Mouse (Mus musculus) cerebellum, adult 9-11 months (tissue): ENCODE results near the gene Mrgprg.
A peak's percentile ranks its signal among the peaks of the same experiment; 100 is the strongest.

Source experiments
- DNase-seq: peaks from one replicate; pipeline ENCODE4 v3.0.0; 2022

Mrgprg gene

GRCm38 (mm10) chr7:143766893-143767292 lies at the start of gene Mrgprg:
Mrgprg (minus strand) TSS chr7:143766993.
- DNase-seq: no peak

DNA sequence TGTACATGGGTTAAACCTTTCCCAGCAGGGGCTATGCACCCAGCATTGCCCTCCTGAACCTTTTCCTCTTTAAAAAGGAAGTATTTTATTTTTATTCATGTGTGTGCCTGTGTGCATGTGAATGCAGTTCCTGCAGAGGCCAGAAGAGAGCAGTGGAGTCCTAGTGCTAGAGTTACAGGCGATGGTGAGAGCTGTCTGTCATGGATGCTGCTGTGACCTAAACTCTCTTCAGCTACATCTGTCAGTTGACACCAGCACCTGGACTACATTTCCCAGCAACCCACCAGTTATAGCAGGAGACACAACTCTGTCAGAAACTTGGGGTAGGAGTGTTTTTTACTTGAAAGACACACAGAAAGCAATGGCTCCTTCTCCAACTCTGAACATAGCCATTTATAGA lies 42.1 kb upstream of the Mrgprg start:
- no peak for DNase-seq

DNA sequence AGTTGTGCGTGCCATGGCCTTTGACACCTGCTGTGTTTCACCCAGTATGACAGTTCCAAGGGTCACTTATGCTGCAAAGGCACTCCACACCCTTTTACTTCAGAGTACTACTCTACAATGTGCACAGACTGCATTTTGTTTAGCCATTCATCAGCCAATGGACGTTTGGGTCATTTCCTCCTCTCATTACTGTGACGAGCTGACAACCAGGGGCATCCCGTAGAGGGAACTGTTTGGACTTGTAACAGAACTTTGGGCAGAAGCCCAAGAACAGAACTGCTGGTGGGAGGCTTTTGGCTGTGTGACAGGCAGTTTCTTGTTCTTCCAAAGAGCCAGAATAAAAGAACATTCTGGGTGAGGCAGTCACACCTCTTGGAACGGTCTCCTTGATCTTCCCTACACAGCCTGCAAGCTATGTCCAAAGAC lies 38.4 kb upstream of the Mrgprg start:
- no peak for DNase-seq

DNA sequence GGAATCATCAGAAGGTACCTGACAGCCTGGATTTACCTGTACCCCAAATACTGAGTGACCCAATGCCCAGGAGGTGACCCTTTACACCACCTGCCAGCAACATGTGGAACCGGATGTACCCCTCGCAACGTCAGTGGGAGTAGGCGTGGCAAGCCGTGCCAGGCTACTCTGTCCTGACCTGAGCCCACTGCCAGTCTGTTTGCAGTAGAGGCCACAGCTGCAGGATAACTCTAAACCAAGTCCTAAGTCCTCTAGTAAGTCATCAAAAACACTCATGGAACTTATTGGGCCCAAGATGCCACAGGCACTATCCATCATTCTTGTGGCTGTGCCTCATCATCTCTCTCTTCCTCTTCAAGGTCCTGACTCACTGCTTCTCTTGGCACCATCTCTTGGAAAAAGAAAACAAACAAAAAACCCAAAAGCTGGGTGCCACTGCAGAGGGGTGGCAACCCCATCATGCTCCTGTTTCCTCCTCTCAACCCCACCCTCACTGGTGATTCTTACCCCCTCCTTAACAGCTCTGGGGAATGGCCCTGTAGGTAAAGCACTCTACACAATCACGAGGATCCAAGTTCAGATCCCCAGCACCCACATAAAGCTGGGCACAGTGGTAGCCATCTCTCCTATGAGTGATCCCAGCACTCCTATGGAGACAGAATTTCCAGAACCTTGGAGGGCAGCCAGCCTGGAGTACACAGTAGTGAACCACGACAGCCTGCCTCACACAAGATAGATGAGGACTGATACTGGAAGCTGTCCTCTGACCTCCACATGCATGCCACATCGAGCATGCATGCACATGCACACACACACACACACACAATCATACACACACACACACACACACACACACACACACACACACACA lies 34.6 kb upstream of the Mrgprg start:
- no peak for DNase-seq

DNA sequence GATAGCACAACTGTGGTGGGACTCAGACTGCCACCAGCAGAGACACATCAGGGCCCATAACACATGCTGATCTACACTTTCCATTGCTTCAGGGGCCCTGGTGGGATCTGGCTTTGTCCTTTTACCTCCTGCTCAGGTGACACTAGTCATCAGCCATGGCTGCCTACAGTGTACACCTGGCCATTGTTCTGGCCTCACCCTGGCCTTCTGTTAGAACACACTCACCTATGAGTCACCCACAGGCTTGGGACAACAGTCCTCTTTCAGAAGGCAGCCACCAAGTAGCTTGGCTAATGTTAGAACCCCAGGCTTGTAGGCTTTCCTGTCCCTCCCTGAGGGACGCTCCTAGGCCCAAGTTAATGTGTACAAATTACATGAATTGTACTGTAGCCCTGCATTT lies 34.0 kb upstream of the Mrgprg start:
- DNase-seq: no peak

DNA sequence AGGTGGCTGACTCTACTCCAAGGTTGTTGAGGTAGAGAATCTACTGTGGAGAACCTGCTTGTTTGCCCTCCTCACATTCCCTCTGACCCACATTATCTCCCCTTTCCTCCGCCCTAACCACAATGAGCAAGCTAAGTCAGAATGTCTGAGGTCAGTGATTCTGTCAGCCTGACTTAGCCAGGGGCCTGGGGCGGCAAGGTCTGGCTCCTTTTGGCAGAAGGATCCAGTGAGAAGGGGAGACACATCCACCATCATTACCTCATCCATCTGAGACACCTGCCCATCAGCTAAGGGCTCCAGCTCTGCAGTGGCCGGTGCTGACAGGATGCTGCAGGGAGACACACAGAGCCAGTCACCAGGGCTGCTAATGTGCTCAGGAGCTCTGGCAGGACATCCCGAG lies 32.0 kb upstream of the Mrgprg start:
- DNase-seq: no peak

- peak; percentile 35 for DNase-seq
These were observed 26.3 kb upstream of the Mrgprg start for GRCm38 (mm10) chr7:143793121-143793520.

GRCm38 (mm10) chr7:143792336-143792985 lies 25.7 kb upstream of the Mrgprg start:
- no peak for DNase-seq

GRCm38 (mm10) chr7:143783996-143784829 lies 17.4 kb upstream of the Mrgprg start, which contains the start of gene Mrgpre:
Mrgpre (minus strand) TSS chr7:143784500.
- DNase-seq: peak; percentile 59

GRCm38 (mm10) chr7:143783378-143783995 lies 16.7 kb upstream of the Mrgprg start:
- DNase-seq: no peak

DNA sequence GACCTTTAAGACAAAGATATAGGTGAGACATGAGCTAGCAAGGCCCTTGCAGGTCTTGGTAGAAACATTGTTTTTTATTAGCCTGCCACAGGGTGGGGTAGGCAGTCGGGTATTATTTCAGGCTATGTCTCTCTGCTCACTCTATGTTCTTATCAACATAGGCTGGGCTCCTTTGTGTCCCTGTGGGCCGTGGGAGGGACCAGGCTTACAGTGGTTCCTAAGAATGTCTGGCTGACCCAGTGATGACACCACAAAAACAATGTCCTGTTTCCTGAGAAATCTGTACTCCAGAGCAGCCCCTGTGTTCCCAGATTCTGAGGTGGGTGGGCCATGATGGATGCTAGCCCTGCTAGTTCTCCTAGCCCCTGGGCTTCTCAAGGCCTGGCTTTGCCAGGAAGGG lies 10.6 kb upstream of the Mrgprg start:
- DNase-seq: no peak

DNA sequence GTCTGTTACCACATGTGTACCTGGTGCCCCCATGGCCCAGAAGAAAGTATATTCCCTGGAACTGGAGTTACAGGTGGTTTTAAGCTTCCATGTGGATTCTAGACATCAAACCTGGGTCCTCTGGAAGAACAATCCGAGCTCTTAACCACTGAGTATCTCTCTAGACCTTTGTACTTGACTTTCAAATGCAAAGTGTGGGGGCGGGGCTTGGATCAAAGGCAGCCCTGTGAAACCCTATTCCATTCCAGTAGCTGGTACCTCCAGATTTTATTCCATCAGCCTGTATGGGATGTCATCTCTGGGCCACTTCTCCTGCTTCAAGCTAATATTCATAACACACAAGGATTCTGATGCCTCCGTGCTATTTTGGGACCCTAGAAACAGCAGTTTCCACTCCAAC lies 9.3 kb upstream of the Mrgprg start:
- DNase-seq: no peak

DNA sequence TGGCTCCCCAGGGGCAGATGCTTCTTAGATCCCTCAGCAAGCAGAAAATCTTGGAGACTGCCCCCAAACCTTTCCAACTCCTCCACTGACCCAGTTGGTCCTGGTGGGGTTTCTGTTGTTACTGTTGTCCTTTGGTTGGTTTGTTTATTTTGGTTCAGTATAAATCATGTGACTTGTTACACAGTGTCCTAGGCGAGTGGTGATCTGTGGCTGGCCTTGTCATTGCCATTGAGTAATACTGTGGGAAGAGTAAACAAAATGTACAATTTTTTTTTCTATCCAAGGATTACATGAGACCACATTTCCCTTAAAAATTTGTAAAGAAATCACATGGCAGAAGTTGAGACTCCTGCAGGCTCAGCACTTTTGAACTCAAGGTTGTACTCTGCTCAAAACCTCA lies 2.7 kb upstream of the Mrgprg start:
- DNase-seq: no peak

DNA sequence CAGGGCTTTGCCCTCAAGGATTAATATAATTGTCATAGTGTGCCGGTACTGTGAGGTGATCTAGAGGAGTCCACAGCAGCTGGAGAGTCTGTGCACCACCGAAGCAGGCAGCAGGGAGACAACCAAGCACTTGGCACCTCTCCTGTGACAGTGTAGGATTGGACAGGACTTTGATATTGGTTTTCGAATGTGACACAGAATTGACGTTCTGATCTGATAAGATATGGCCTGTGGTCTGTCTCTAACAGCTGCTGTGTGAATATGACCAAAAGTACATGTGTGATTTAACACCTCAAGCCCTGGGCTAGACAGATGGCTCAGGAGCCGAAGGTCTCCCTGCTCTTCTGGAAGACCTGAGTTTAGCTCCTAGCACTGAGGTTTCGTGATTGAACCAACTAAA lies 1.5 kb upstream of the Mrgprg start:
- DNase-seq: no peak

- no peak for DNase-seq
These were observed 1.8 kb downstream of the Mrgprg start for GRCm38 (mm10) chr7:143764876-143765530.

DNA sequence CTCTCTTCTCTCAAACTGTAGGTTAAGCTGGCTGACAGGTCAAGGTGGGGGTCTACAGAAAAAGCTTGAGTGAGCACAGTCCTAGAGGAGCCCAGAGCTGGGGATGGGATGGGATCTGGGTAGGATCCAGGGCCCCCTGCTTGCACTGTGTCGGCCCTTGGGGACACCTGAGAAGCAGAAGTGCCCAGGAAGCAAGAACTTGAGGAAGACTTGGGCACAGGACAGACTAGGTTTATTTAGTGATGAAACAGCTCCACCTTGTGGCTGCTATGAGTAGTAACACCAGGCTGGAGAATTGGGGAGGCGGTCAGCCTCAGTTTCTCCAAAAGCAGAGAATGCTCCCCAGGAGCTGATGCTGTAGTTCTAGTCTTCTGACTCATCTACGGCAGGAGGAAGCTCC lies 3.0 kb downstream of the Mrgprg start:
- no peak for DNase-seq

DNA sequence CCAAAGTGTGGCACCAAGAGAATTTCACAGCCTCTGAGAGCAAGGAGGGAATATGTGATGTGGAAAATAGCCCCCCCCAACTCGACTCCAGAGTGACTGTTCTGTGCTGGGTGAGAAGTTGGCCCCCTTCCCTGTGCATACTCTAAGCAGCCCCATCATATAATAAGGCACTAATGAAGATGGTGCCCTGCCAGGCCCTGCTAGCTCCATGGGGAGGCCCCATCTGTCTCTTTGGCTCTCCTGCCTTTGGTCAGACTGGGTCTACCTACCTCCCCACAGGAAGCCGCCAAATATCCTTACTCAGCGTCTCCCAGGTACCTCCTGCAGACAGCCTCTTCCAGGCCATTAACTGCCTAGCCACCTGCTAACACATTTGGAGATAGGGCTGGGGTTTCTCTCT lies 7.8 kb downstream of the Mrgprg start:
- DNase-seq: peak; percentile 88

DNA sequence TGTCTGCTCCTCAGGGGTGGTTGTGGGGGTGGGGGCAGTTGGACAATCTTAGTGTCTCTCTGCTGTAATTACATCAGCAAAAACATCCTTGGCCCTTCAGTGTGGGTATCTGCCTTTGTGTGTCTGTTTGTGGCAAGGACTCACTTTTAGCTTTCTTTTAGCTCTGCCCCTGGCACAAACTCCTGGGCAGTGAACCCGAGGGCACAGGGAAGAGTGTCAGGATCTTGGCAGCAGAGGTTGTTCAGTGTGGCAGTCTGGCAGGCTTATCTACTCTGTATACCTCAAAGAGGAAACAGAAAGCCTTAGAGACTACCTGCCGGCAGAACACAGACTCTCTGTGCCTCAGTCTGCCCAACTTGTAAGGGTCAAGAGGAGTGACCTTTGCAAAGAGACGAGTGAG lies 9.1 kb downstream of the Mrgprg start:
- DNase-seq: no peak

DNA sequence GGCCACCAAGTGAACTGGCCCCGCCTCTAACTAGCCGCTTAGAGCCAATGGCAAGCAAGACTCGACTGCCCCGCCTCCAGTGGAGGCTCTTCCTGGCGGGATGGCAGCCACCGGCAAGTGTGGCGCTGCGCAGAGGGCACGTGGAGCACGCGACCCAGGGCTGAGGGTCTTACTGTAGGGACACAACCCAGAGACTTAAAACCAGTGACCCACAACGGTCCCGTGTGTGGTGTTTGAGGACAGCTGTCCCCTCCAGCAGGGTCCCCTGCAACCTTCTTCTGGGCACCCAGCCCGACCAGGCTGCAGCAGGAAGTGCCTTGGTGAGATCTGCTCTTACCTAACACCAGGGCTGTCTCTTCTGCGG lies 9.8 kb downstream of the Mrgprg start:
- DNase-seq: peak; percentile 77

DNA sequence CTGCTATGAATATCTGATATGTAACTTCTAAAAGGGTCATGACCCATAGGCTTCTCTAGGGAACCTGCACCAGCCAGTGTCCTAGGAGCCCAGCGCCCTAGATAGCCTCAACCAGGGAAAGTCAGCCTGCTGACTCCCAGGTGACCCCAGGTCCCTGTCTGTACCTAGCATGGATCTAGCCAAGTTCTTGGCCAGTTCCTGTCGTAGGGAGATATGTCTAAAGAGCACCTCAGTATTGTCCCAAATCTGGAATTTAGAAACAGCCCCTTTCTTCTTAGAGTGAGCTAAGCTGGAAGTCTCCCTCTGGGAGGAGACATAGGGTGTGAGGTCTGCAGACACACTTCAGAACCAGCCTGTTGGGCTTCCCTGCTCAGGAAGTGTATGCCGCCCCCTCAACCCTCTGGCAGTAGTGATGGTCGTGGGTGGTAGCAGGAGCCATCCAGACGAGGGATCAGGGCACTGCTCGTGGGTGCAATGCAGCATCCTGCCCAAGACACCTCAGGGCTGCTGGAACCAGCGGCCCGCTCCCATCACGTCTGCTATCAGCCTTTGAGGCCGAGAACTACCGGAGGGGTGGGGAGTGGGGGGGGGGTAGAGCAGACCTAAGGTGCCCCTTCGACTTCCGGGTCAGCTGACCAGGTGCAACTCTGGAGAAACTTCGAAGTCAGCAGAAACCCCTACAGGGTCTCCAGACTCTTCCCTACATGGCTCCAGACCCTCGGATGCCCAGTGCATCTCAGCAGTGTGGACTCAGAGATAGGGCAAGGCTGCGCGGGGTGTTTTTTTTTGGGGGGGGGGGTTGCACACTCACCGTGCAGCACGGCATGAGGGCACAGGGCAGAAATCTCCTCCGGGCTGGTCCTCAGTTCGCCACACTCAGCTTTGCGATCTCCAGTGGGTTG lies 10.4 kb downstream of the Mrgprg start, which contains the start of gene Osbpl5:
TSS of gene Osbpl5 (minus strand) at position 861 of the 902 bp plus-strand sequence.
- DNase-seq: no peak
